Mouse (Mus musculus): ENCODE measurements around the gene Tgfbr3.

DNA sequence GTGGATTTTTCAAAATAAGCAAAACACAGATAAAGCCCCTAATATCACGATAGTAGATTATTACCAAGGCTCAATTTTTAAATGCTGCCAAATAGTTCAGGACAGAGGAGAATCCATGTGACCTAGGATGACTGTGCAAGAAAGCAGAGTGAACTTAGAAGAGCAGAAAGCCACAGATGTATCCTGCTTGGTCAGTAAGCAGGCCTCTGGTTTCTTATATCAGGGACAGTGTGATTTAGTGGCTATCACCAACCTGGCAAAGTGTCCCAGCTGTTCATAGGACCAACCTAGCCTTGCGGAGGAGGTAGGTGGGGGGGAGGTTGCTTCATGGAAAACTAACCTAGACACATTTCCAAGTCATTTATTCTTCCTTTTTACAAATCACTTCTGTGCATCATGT, 156.1 kb downstream of the Tgfbr3 start:
- TF ChIP-seq POLR2A (IDR thresholded peaks at IDR 0.05; ENCODE audit: low read depth, low read length) (no peak), CTCF (IDR thresholded peaks at IDR 0.05; ENCODE audit: borderline replicate concordance, insufficient read depth, low read length) (no peak)

All from embryonic fibroblast, embryonic 13.5 days (primary cell).